Mouse (Mus musculus) bone marrow, adult 2 months (tissue): ENCODE measurements around the gene Smim4. TPM values are rescaled to one million over a fixed set of nuclear protein-coding genes. Genes with fewer than 3 reads are reported as not detected.

ENCODE experiments used
- H3K27ac ChIP-seq: fragments of 200-500 bp; 2 replicates; pipeline ENCODE4 v1.5.1; 2012; ENCODE audit warnings: low read depth, mild to moderate bottlenecking, control low read depth, inconsistent platforms, low read length; ENCODE audit not compliant: control insufficient read depth, poor library complexity, insufficient read depth
- H3K4me1 ChIP-seq: fragments of 200-500 bp; 2 replicates; pipeline ENCODE4 v1.6.1; 2011; ENCODE audit warnings: low read length; ENCODE audit not compliant: control insufficient read depth, insufficient read depth
- H3K4me3 ChIP-seq: fragments of 200-500 bp; replicated peaks from 2 replicates; pipeline ENCODE3; 2011; ENCODE audit warnings: mild to moderate bottlenecking, low read depth, low read length, control low read depth; ENCODE audit not compliant: control insufficient read depth
- CTCF ChIP-seq: fragments of 200-500 bp; IDR thresholded peaks from 2 replicates; pipeline ENCODE4 v1.5.1; 2011; ENCODE audit warnings: low read length, control low read depth; ENCODE audit not compliant: control insufficient read depth, insufficient read depth
- POLR2A ChIP-seq: fragments of 200-500 bp; IDR thresholded peaks from 2 replicates; pipeline ENCODE4 v1.6.1; 2011; ENCODE audit warnings: low read depth, mild to moderate bottlenecking, control low read depth, low read length, borderline replicate concordance; ENCODE audit not compliant: control insufficient read depth
- WGBS: fragments of 180-500 bp; shearing (Covaris S2); methylation state at CpG from one replicate; pipeline ENCODE4 v1.1.7; 2018; 5-methylcytosine and 5-hydroxymethylcytosine counted together
- polyA plus RNA-seq: library from polyadenylated mRNA; stranded (reverse); fragments of >200 nt; gene quantifications from 2 replicates; pipeline ENCODE4 v1.2.4, GENCODE M21; 2011; ENCODE audit warnings: low replicate concordance; ENCODE audit not compliant: missing spikeins, insufficient read depth, insufficient read length

Smim4 gene
- polyA plus RNA-seq, 1 experiment = 29.0 TPM

DNA sequence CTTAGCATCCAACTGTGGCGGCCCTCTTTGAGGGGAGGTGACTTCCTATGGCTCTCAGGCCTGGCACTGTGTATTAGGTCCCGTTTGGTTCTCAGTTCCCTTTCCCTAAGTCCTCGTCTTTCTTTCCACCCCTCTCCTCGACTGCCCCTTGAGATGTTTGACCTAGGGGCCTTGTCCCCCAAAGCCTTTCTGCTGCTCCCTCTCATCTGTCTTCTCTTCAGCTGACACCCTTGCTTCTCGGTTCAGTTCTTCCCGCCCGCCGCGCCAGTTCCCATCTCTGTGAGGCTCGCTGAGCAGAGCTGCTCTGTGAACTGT, 8.5 kb upstream of the Smim4 start:
- H3K4me3 ChIP-seq = no peak overlapping the region
- H3K27ac ChIP-seq = no peak overlapping the region
- 86% methylated on average over 10 of the region's 10 CpGs for WGBS
- no peak for TF ChIP-seq POLR2A
- no peak for TF ChIP-seq CTCF
- no peaks in the 10 kb centered on the region for H3K4me1 ChIP-seq

DNA sequence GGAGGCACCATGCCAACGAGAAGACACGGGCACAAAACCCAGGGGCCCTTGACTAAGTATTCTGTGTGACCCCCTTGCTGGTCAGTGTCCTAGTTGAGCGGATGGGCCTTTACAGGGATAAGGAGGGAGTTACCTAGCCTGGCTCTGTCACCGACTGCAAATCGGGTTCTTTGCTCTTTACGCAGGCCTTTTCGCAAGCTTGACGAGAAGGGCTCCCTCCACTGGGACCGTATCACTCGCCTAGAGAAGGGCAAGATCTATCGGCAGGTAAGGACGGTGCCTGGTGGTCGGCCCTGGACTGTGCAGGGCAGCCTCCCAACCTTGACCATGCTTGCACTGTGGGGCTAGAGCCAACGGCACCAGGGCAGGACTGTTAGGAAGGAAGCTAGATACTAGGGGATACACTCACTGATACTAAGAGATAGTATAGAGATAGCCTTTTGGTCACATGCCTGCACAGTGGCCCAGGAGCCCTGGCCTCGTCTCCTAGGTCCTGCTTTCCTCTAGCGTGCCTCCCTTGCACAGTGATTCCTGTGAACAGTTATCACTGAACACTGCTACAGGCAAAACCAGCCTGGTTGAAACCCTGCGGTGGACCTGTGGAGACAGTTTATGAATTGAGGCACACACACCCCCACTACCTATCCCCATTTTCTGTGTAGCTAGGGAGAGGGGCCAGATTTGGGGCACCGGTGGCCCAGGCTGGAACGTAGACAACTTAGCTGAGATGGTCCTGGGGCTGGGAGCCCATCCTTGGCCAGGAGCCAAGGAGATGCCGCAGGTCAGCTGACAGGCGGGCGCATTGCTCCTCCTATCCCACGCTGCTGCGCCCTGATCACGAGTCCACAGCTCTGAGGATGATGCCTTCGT, 7.9 kb upstream of the Smim4 start:
- no peak for TF ChIP-seq POLR2A
- no peak for TF ChIP-seq CTCF
- Histone ChIP-seq H3K27ac (no peak overlapping the region), H3K4me3 (no peak overlapping the region), H3K4me1 (no peaks in the 10 kb centered on the region)
- 90% methylated on average over 26 of the region's 26 CpGs for WGBS

DNA sequence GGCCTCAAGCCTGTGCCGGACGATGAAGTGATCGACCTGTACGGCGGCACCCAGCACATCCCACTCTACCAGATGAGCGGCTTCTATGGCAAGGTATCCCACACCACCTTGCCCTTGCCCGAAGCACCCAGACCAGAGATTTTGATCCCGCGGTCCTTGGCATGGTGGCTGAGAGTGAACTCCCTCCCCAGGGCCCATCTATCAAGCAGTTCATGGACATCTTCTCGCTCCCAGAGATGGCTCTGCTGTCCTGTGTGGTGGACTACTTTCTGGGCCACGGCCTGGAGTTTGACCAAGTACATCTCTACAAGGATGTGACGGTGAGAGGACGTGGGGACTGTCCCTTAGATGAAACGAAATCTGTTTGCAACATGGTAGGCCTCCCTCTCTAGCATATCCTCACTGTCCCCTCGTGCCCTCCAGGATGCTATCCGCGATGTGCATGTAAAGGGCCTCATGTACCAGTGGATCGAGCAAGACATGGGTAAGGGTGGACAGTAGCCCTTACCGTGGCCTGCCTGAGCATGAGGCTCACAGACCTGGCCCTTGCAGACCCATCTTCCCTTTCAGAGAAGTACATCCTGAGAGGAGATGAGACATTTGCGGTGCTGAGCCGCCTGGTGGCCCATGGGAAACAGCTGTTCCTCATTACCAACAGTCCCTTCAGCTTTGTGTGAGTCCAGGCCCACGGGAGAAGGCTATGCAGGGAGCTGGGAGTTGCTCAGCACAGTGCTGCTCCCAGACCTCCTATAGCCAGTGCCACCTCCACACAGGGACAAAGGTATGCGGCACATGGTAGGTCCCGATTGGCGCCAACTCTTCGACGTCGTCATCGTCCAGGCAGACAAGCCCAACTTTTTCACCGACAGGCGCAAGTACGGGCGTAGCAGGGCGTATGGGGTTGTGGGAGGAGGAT, 7.0 kb upstream of the Smim4 start:
- Histone ChIP-seq H3K27ac (no peak overlapping the region), H3K4me3 (no peak overlapping the region), H3K4me1 (peaks cover 1% of the 10 kb centered on the region; the same call in 1 of the 2 replicates)
- TF ChIP-seq CTCF (no peak), POLR2A (no peak)
- WGBS = 92% methylated on average over 34 of the region's 34 CpGs

DNA sequence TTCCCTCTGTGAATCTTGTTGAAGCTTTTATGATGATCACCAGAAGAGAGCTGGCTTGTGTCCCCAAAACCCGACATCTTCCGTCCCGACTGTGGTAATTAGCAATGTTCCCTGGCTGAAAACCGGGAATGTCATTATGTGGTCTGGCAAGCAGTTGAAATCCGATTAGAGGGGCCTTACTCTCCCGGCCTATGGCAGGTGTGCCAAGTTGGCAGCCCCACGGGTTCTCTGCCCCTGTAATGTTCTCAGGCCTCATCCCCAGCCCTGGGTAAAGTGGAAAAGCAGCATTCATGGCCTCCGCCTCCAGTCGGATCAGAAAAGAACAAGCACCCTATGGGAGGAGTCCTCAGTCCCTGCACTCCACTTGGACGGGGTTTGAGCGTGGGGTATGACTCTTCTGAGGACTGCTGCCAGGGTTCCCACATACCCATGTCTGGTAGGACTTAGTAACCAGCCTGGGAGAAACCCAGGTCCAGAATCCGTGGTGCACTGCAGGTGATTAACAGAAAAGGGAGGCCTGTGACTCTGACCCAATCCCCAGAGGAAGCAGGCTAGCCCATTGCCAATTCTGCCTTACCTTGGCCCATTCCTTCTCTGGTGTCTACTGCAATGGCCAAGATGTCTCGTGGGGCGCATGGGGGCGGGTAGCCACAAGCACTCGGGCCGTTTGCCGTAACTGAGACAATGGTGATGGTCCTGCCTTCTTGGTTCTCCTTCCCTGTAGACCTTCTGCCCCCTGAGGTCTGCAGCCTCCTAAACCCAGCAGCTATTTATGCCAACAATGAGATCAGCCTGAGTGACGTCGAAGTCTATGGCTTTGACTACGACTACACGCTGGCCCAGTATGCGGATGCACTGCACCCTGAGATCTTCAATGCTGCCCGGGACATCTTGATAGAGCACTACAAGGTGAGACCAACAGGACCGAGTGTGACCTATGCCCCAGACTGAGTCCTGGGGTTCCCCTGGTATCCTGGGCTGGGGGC, 5.6 kb upstream of the Smim4 start:
- no peak for TF ChIP-seq POLR2A
- TF ChIP-seq CTCF = no peak
- Histone ChIP-seq H3K27ac (no peak overlapping the region), H3K4me3 (no peak overlapping the region), H3K4me1 (peaks cover 3% of the 10 kb centered on the region; the same call in 1 of the 2 replicates)
- 92% methylated on average over 25 of the region's 25 CpGs for WGBS

DNA sequence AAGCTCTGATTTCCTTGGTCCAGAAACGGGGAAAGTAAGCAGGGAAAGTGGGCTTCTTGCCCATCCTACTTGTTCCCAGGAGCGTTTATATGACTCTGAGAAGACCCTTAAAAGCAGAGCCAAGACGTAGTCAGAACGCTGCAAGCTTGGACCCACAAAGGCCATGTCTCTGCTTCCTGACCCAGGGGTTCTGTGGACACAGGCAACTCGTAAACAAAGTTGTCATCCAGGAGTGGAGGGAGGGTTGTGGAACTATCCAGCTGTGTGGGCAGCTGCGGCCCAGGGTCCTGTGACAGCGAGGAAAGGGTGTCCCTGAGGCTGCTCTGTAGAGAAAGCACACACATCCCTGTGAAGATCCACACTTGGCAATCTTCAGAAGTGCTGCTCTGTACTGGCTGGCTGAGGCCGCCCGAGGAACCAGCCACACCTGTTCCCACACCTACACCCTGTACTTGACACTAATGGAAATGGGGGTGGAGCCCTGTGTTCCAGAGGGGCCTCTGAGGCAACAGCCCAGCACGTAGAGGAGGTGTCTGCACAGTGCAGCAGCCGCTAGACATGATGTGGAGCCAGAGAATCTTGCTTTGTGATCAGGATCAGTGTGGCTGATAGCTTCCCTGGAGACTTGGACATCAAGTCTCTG, 4.4 kb upstream of the Smim4 start:
- Histone ChIP-seq H3K4me3 (no peak overlapping the region), H3K4me1 (peaks cover 3% of the 10 kb centered on the region; the same call in 1 of the 2 replicates), H3K27ac (no peak overlapping the region)
- TF ChIP-seq CTCF = no peak
- no peak for TF ChIP-seq POLR2A
- WGBS = 84% methylated on average over 11 of the region's 11 CpGs

DNA sequence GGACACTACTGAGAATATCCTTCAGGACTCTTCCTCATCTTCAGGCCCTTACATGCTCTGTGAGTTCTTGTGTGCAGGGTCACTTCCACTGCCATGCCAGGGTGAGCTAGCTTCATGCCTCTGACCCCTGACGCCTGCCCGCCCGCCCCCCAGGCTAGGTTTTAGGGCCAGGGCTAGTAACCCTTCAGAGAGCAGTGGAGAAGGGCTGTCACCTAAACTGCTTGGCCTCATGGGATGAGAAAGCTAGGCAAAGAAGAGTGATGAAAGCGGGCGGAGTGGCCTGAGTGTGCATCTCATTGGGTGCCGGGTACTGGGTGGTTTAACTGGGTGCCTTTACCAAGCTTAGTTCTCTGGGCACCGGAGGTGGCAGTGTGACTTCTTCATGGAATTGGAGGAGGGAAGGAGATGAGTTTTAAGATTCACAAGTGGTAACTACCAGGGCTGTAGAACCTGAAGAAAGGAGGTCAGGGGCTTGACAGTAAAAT, 3.8 kb upstream of the Smim4 start:
- H3K27ac ChIP-seq = no peak overlapping the region
- peaks cover 3% of the 10 kb centered on the region; the same call in 1 of the 2 replicates for H3K4me1 ChIP-seq
- 80% methylated on average over 7 of the region's 7 CpGs for WGBS
- no peak overlapping the region for H3K4me3 ChIP-seq
- TF ChIP-seq CTCF (no peak), POLR2A (no peak)

DNA sequence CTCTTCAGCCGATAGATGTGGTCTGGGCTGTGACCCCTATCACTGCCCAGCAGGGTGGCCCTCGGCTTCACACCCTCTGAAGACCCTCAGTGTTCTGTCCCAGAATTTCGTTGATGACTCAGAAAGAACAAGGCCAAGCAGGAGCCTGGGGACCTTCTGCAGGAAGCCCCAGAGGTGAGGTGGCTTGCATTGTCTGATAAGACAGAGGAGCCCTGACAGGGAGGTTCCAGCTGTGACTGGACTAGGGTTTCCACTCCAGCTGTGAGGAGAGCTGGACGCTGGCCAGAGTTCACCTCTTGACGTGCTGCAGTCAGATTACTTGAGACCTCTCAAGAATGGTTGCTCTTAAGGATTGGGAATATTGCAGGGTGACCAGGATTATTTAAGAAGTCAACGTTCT, 3.3 kb upstream of the Smim4 start:
- 42% methylated on average over 6 of the region's 6 CpGs for WGBS
- Histone ChIP-seq H3K27ac (no peak overlapping the region), H3K4me3 (no peak overlapping the region), H3K4me1 (peaks cover 3% of the 10 kb centered on the region; the same call in 1 of the 2 replicates)
- TF ChIP-seq CTCF = no peak
- TF ChIP-seq POLR2A = no peak
